Mouse (Mus musculus): ENCODE results near the gene Hipk1.
"Not testable (repeated sequence)": the region's sequence is repeated elsewhere in the genome, so short reads cannot be mapped to it uniquely, and the experiment has no call there.

Hipk1 gene

GRCm38 (mm10) chr3:103791230-103792110, at the start of gene Hipk1:
Gene Hipk1, minus strand, starts transcription at chr3:103791563.
- DNase-seq (ENCODE audit: low spot score) = peak; percentile 94

GRCm38 (mm10) chr3:103840946-103841345, 49.6 kb upstream of the Hipk1 start:
- not testable (repeated sequence) for DNase-seq (ENCODE audit: low spot score)

- DNase-seq (ENCODE audit: low spot score) = not testable (repeated sequence)
These were observed 48.8 kb upstream of the Hipk1 start for GRCm38 (mm10) chr3:103840195-103840594.

GRCm38 (mm10) chr3:103839711-103840110, 48.3 kb upstream of the Hipk1 start:
- DNase-seq (ENCODE audit: low spot score) = no peak

GRCm38 (mm10) chr3:103836453-103836852, 45.1 kb upstream of the Hipk1 start:
- no peak for DNase-seq (ENCODE audit: low spot score)

GRCm38 (mm10) chr3:103835951-103836310, 44.6 kb upstream of the Hipk1 start:
- DNase-seq (ENCODE audit: low spot score) = no peak

- DNase-seq (ENCODE audit: low spot score) = no peak
These were observed 44.0 kb upstream of the Hipk1 start for GRCm38 (mm10) chr3:103835272-103835950.

GRCm38 (mm10) chr3:103834001-103834400, 42.6 kb upstream of the Hipk1 start:
- DNase-seq (ENCODE audit: low spot score) = no peak

GRCm38 (mm10) chr3:103832426-103832825, 41.1 kb upstream of the Hipk1 start, which contains the start of gene Bcl2l15:
Gene Bcl2l15, plus strand, starts transcription at chr3:103832601.
- DNase-seq (ENCODE audit: low spot score) = no peak

GRCm38 (mm10) chr3:103831146-103831545, 39.8 kb upstream of the Hipk1 start:
- no peak for DNase-seq (ENCODE audit: low spot score)

- not testable (repeated sequence) for DNase-seq (ENCODE audit: low spot score)
These were observed 39.3 kb upstream of the Hipk1 start for GRCm38 (mm10) chr3:103830681-103831080.

GRCm38 (mm10) chr3:103829036-103829435, 37.7 kb upstream of the Hipk1 start:
- DNase-seq (ENCODE audit: low spot score) = no peak

- DNase-seq (ENCODE audit: low spot score) = no peak
These were observed 36.2 kb upstream of the Hipk1 start for GRCm38 (mm10) chr3:103827548-103827947.

- DNase-seq (ENCODE audit: low spot score) = no peak
These were observed 19.6 kb upstream of the Hipk1 start for GRCm38 (mm10) chr3:103810967-103811366.

- DNase-seq (ENCODE audit: low spot score) = no peak
These were observed 18.4 kb upstream of the Hipk1 start for GRCm38 (mm10) chr3:103809799-103810150.

GRCm38 (mm10) chr3:103808891-103809798, 17.8 kb upstream of the Hipk1 start, which contains the start of the genes Dclre1b, Ap4b1 and Gm43064:
Gene Dclre1b, minus strand, starts transcription at chr3:103809444.
Gene Ap4b1, plus strand, starts transcription at chr3:103809520.
Gene Gm43064, plus strand, starts transcription at chr3:103809573.
- DNase-seq (ENCODE audit: low spot score) = peak; percentile 91

GRCm38 (mm10) chr3:103805671-103806070, 14.3 kb upstream of the Hipk1 start:
- DNase-seq (ENCODE audit: low spot score) = no peak

GRCm38 (mm10) chr3:103802861-103803260, 11.5 kb upstream of the Hipk1 start:
- no peak for DNase-seq (ENCODE audit: low spot score)

GRCm38 (mm10) chr3:103801631-103802531, 10.5 kb upstream of the Hipk1 start:
- DNase-seq (ENCODE audit: low spot score) = peak; percentile 78

- no peak for DNase-seq (ENCODE audit: low spot score)
These were observed 8.1 kb upstream of the Hipk1 start for GRCm38 (mm10) chr3:103799507-103799906.

GRCm38 (mm10) chr3:103796389-103796788, 5.0 kb upstream of the Hipk1 start:
- no peak for DNase-seq (ENCODE audit: low spot score)

Data from urinary bladder, postnatal 14 days (tissue).